Mouse (Mus musculus) 416B (cell line): ENCODE results near the gene Gm37240.

Source experiments
- DNase-seq: peaks from one replicate; pipeline ENCODE4 v3.0.0; 2011; ENCODE audit warnings: low read depth

Gm37240 gene

DNA sequence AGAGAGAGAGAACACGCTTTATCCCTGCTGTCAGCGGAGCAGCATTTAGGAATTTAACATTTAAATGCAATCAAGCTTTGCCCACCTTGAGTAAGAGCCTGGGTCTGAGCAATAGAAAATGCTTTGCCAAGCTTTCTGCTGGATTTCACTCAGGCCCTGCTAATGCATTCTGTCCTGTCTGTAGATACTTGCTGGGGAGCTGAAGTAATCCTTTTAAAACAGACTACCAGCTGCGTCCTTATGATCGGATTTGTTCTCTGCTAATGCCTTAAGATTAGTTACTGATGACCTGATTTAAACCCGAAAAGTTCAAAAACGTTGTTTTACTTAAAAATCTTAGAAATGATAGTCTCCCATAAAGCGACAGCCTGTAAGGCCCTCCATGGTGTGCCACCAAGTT, 206.2 kb downstream of the Gm37240 start:
- no peak for DNase-seq

DNA sequence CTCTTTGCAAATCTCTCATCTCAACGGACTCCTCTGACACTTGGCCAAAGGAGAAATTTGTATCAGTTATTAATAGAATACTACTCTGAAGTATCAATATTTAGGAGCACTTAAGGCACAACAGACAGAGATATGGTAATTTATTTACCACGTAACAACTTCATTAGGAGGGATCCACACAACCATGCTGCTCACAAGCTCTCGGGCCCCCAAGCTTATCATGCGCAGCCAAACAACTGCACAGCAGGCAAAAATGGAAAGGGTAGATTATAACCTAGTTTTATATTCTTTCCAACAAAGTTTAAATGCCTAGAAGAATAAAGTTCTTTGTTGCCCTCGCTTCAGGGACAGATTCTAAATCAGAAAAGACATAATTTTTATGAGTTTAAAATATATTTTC, 207.4 kb downstream of the Gm37240 start:
- DNase-seq: no peak

DNA sequence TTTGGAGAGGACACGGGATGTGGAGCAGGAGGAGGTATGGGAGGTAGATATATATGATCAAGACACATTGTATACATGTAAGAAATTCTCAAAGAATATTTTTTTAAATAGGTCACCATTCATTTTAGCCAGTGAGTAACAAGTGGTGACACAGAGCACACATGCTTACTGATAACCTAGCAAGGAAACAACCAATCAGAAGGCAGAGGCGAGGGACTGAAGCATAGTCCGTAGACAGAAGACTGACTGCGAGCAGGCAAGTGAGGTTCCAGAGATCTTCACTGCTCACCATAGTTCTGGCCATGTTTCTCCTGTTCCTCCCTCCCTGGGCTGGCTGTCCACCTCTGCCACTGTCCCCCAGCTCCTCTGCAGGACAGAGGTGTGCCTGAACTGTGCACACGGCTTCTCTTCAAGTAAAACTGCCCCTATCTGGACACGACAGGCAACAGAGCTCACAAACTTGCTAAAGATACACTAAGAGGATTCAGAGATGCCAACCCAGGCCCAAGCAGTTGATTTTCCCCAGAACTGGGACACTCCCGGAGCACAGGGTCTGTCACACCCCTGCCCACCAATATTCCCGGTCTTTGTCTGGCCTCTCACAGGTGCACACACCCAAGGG, 207.9 kb downstream of the Gm37240 start:
- no peak for DNase-seq

GRCm38 (mm10) chr3:85677952-85678351, 209.4 kb downstream of the Gm37240 start:
- no peak for DNase-seq

GRCm38 (mm10) chr3:85677133-85677532, 210.2 kb downstream of the Gm37240 start:
- DNase-seq: no peak

DNA sequence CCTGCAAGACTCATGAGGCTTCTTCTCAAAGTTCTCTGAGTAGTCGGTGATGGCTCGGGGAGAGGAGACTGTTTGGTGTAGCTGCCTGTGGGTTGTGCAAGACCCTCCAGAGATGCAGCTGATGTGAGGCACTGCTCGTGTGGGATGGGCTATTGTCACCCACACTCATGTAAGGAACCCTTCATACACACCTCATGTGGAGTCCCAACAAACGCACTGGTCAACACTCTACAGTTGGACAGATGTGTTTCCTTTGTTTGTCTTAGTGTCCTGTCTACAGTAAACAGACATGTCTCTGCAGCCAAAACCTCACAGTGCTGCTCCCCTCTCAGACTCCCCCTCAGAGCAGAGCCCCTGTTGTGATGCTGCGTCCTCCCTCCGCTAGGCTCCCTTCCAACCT, 217.5 kb downstream of the Gm37240 start:
- no peak for DNase-seq

DNA sequence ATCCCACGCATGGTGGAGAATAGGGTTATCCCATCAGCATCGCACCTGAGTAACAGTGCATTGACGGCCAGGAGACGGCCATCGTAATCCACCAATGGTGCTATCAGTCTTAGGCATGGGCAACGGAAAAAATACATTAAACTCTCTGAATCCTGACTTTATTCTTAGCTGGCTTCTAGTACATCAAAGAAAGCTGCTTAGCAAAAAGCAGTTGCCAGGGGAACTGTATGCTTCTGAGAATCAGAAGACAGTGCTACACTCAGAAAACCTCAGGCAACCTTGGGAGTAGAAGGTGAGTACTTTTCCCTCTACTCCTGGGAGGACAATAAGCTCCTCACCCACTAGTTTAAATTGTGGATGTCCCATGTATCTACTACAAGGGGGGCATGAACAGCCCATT, 219.6 kb downstream of the Gm37240 start:
- DNase-seq: no peak

- no peak for DNase-seq
Measured at GRCm38 (mm10) chr3:85666736-85667135, 220.6 kb downstream of the Gm37240 start.

- DNase-seq: no peak
Measured at GRCm38 (mm10) chr3:85666166-85666565, 221.2 kb downstream of the Gm37240 start.

DNA sequence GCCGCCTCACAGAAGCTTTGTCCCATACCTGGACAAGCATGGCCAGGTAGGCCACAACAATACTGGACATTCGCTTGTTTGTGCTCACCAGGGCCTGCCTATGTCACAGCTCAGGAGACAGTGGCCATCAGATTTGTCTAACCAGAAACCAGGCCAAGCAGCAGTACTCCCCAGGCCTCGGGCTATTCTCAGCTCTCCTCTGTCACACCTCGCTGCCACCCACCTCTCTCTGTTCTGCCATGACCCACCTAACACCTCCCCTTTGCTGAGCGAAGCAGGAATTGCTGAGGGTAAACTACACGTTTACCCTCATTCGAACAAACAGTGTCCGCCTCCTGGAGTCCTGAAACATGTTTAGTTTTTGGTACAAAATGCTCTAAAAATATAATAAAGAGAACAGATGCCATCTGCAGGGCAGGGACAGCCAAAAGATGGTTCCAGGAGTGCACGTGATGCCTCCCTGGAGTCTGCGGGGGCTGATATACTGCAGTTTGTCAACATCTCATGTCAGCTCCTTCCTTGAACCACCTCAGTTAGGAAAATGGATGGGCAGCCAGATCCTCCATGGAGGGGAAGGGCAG, 222.6 kb downstream of the Gm37240 start:
- no peak for DNase-seq

GRCm38 (mm10) chr3:85663826-85664225, 223.5 kb downstream of the Gm37240 start:
- DNase-seq: no peak

- no peak for DNase-seq
Measured at GRCm38 (mm10) chr3:85661926-85662813, 225.1 kb downstream of the Gm37240 start.

DNA sequence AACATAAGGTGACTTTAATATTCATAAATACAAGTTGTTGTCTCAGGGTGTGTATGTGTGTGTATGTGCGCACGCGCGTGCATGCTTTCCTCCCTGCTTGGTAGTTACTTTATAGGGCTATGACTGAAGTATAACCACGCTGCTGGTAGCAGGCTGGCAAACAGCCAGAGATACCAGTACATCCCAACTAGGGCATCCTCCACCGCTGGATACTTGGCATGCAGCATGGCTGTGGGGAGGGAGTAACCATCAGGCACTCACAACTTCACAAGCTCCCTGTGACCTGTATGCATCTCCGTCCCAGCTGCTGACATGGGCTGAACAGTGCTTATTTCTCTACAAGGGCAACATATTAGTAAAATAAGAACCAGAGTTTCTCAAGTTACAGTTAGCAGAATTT, 227.6 kb downstream of the Gm37240 start:
- no peak for DNase-seq

DNA sequence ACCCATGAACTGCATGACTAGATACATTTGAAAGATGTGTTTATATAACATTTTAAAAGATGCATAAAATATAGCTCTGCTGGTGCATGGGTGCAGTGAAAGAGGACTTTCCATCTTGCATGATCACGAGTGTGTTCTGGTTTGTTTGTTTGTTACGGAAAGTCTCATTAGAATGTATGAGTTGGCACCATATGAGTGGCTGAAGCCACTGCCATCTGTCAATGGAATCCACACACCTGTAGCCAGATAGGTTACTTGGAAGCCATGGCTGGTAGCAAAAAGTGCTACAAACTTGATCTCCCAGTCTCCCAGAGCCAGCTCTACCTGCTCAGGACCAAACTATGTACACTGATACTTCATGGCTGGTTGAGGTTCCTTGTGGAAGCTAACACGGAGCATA, 231.8 kb downstream of the Gm37240 start:
- no peak for DNase-seq

GRCm38 (mm10) chr3:85652727-85653665, 234.3 kb downstream of the Gm37240 start:
- DNase-seq: no peak

- DNase-seq: no peak
Measured at GRCm38 (mm10) chr3:85649176-85649575, 238.1 kb downstream of the Gm37240 start.

DNA sequence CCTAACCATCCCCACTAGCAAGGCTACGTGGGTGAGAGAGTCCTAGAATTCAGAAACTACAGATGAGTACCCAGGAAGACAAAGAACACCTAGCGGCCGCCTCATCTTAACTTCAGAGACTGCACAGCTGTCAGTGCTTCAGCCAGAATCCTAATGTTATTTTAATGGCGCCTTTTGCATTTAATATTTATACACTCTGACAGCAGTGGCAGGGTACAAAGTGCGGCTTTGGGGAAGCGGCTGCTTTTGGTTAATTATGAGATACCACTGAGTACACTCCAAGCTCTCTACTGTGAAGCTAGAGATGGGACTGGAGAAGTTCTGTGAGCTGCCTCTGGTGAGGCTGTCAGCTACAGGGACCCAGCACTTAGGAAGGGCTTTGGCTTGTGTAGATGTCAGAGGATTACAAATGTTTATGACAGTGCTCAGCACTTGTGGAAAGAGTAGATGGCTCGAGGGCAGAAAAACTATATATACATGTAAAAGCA, 241.8 kb downstream of the Gm37240 start:
- no peak for DNase-seq

GRCm38 (mm10) chr3:85644814-85645213, 242.5 kb downstream of the Gm37240 start:
- DNase-seq: no peak

DNA sequence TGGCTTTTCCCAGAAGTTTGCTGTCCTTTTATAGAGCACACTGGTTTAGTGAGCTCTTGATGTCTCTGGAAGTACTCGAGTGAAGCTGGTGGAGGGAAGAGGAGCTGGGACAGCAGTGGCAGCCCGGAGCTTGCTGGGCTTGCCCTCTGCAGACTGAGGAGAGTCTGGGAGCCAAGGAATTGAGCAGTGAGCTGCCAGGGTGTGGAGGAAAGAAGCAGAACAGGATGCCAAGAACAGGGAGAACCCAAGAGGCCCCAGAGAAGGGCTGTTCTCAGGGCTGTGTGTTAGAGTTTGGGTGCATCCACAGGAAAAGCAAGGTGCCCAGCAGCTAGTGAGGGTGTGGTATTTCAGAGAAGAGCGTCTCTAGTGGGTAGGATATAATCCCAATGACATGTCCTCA, 245.6 kb downstream of the Gm37240 start:
- DNase-seq: no peak

- no peak for DNase-seq
Measured at GRCm38 (mm10) chr3:85636716-85637447, 250.4 kb downstream of the Gm37240 start.

DNA sequence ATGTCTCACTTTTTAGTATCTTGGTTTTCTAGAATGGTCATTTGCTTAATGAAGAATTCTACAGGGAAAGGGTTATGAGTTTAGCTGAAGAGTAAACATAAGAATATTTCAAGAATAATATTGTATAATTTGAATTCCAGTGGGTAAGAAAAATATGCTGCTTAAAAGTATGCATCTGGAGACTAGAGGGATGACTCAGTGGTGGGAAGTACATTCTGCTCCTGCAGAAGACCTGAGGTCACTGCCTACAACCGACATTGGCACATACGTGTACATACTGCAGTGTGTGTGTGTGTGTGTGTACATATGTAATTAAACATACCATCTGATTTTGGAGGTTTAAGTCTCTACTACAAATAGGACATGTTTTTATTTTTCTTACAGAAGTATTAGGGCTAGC, 251.7 kb downstream of the Gm37240 start:
- no peak for DNase-seq
